In the genomic region with DNA sequence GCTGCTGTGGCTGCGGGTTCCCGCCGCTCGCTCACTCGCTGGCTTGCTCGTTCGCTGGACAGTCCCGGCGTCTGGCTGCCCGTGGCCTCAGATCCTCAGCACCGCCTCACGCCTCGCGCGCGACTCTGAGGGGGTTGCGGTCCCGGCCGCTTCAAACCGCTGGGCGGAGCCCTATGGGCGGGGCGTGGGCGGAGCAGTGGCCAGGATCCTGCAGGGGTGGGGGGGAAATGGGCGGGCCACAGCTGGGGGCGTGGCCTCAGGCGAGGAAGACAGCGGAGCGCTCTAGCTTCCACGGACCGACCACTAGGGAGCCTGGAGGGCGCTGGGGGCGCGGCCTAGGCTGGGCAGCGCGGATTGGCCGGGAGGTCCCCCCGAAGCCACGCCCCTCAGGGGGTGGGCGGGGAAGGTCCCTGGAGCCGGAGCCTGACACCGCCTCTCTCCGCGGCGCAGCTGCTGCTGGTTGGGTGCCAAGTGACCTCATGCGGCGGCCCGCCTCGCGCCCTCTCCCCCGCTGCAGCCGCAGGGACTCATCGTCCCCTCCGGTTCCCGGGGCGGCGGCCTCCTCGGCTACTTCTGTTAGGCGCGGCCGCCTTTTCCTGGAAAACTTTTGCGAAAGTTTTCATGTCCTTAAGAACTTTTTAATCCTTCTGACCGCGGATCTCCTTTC, we compare ENCODE assay signal across 8 mouse cellular contexts. TPM values are rescaled to one million over a fixed set of nuclear protein-coding genes. Genes with fewer than 3 reads are reported as not detected.
DNase-seq lines count a peak whose midpoint lies in the region; ATAC-seq and TF ChIP-seq lines count a peak whose summit lies in the region.

A gene (minus strand): TSS at position 175 of the 667 bp plus-strand sequence.

- peak; percentile 23; the same call in 1 of the 2 replicates for TF ChIP-seq CTCF in kidney, adult 2 months (conservative IDR thresholded peaks at IDR 0.05; ENCODE audit: insufficient read depth, insufficient read length, low read depth, low read length)
- no peak for TF ChIP-seq CTCF in spleen, adult 2 months (IDR thresholded peaks at IDR 0.05; ENCODE audit: extremely low read depth, insufficient read depth, insufficient read length, insufficient replicate concordance)

- peak within 1 kb of the TSS; percentile 73 for H3K4me2 ChIP-seq in embryonic facial prominence, embryonic 13.5 days
- H3K4me2 ChIP-seq in limb, embryonic 12.5 days: peak within 1 kb of the TSS; percentile 64
- peak within 1 kb of the TSS; percentile 76 for H3K4me2 ChIP-seq in midbrain, embryonic 15.5 days

- H3K4me1 ChIP-seq in embryonic facial prominence, embryonic 13.5 days: peaks cover 38% of the 10 kb centered on the region
- H3K4me1 ChIP-seq in kidney, adult 2 months (ENCODE audit: control insufficient read depth, insufficient read depth, low read length): peaks cover 33% of the 10 kb centered on the region
- H3K4me1 ChIP-seq in limb, embryonic 12.5 days (replicated peaks): peaks cover 35% of the 10 kb centered on the region
- H3K4me1 ChIP-seq in midbrain, embryonic 15.5 days: peaks cover 34% of the 10 kb centered on the region
- H3K4me1 ChIP-seq in spleen, adult 2 months (ENCODE audit: control insufficient read depth, insufficient read depth, insufficient read length): peaks cover 22% of the 10 kb centered on the region; the same call in 1 of the 2 replicates

- H3K9me3 ChIP-seq in embryonic facial prominence, embryonic 13.5 days: no peaks in the 10 kb centered on the region
- no peaks in the 10 kb centered on the region for H3K9me3 ChIP-seq in limb, embryonic 12.5 days
- H3K9me3 ChIP-seq in midbrain, embryonic 15.5 days: no peaks in the 10 kb centered on the region

- under 1% methylated on average over 55 of the region's 64 CpGs for whole genome bisulfite sequencing in embryonic facial prominence, embryonic 13.5 days
- WGBS in kidney, adult 2 months: under 1% methylated on average over 64 of the region's 64 CpGs
- WGBS in limb, embryonic 12.5 days: under 1% methylated on average over 64 of the region's 64 CpGs
- under 1% methylated on average over 52 of the region's 64 CpGs for WGBS in midbrain, embryonic 15.5 days
- WGBS in spleen, adult 2 months: under 1% methylated on average over 59 of the region's 64 CpGs

- peak; percentile 99 for ATAC-seq in embryonic facial prominence, embryonic 13.5 days (ENCODE audit: insufficient number of reproducible peaks, insufficient read depth, low FRiP score, low TSS enrichment, low read depth)
- peak; percentile 98 for ATAC-seq in limb, embryonic 12.5 days (ENCODE audit: insufficient number of reproducible peaks, insufficient read depth, low FRiP score, low TSS enrichment, low read depth)
- peak; percentile 99 for ATAC-seq in midbrain, embryonic 15.5 days (replicated peaks)

- peak; percentile 98 for TF ChIP-seq POLR2A in kidney, adult 2 months (IDR thresholded peaks at IDR 0.05; ENCODE audit: low read depth, low read length)
- peak; percentile 97 for TF ChIP-seq POLR2A in spleen, adult 2 months (IDR thresholded peaks at IDR 0.05; ENCODE audit: low read depth, low read length)

- H3K27ac ChIP-seq in embryonic facial prominence, embryonic 13.5 days: peak within 1 kb of the TSS; percentile 97
- peak within 1 kb of the TSS; percentile 83 for H3K27ac ChIP-seq in kidney, adult 2 months (ENCODE audit: insufficient read depth, low read depth, low read length)
- H3K27ac ChIP-seq in limb, embryonic 12.5 days: peak within 1 kb of the TSS; percentile 96
- peak within 1 kb of the TSS; percentile 91 for H3K27ac ChIP-seq in midbrain, embryonic 15.5 days
- peak within 1 kb of the TSS; percentile 85 for H3K27ac ChIP-seq in spleen, adult 2 months (ENCODE audit: insufficient read depth, low read length)

- peak within 1 kb of the TSS; percentile 86 for H3K4me3 ChIP-seq in embryonic facial prominence, embryonic 13.5 days
- peak within 1 kb of the TSS; percentile 79 for H3K4me3 ChIP-seq in kidney, adult 2 months (ENCODE audit: insufficient read depth, low read depth, low read length)
- peak within 1 kb of the TSS; percentile 91 for H3K4me3 ChIP-seq in limb, embryonic 12.5 days (replicated peaks)
- peak within 1 kb of the TSS; percentile 85 for H3K4me3 ChIP-seq in midbrain, embryonic 15.5 days
- peak within 1 kb of the TSS; percentile 82 for H3K4me3 ChIP-seq in spleen, adult 2 months (ENCODE audit: extremely low read depth, insufficient read depth, insufficient read length)

- peaks cover 16% of the 10 kb centered on the region for H3K27me3 ChIP-seq in embryonic facial prominence, embryonic 13.5 days
- H3K27me3 ChIP-seq in kidney, adult 2 months (replicated peaks; ENCODE audit: control insufficient read depth, insufficient read depth, low read length): no peaks in the 10 kb centered on the region
- peaks cover 16% of the 10 kb centered on the region; the same call in 1 of the 2 replicates for H3K27me3 ChIP-seq in limb, embryonic 12.5 days
- peaks cover 4% of the 10 kb centered on the region; the same call in 1 of the 2 replicates for H3K27me3 ChIP-seq in midbrain, embryonic 15.5 days (replicated peaks)
- H3K27me3 ChIP-seq in spleen, adult 2 months (ENCODE audit: control insufficient read depth, insufficient read depth, low read length): no peaks in the 10 kb centered on the region

- peak within 1 kb of the TSS; percentile 96 for H3K9ac ChIP-seq in embryonic facial prominence, embryonic 13.5 days
- peak within 1 kb of the TSS; percentile 96 for H3K9ac ChIP-seq in limb, embryonic 12.5 days (replicated peaks)
- peak within 1 kb of the TSS; percentile 85 for H3K9ac ChIP-seq in midbrain, embryonic 15.5 days

- DNase-seq in 3134 (ENCODE audit: extremely low read depth, insufficient read length, low spot score): peak; percentile 98
- peak; percentile 100 for DNase-seq in adrenal gland, postnatal 36 days
- DNase-seq in heart, adult 18-20 months: peak; percentile 99 to 100
- peak; percentile 100 for DNase-seq in kidney, adult 2 months
- peak; percentile 97 to 100 for DNase-seq in spleen, adult 2 months (ENCODE audit: low read depth in 1 of 2, low spot score in 2 of 2)

- no peaks in the 10 kb centered on the region for H3K36me3 ChIP-seq in embryonic facial prominence, embryonic 13.5 days
- H3K36me3 ChIP-seq in kidney, adult 2 months (ENCODE audit: control insufficient read depth, insufficient read depth, low read length): no peaks in the 10 kb centered on the region
- H3K36me3 ChIP-seq in limb, embryonic 12.5 days: peaks cover 5% of the 10 kb centered on the region
- H3K36me3 ChIP-seq in midbrain, embryonic 15.5 days (replicated peaks): no peaks in the 10 kb centered on the region
- H3K36me3 ChIP-seq in spleen, adult 2 months (ENCODE audit: control insufficient read depth, insufficient read depth, low read length): no peaks in the 10 kb centered on the region

RNA-seq across cellular contexts. Expression of the gene that starts here (rescaled TPM):
- 100 to 1,000 TPM in 1 of 2 experiments, 10 to 100 TPM in 1; 73.1 to 114 TPM for total RNA-seq in adrenal gland, postnatal 36 days (2021)
- 121 TPM in 2 replicates for polyA plus RNA-seq in embryonic facial prominence, embryonic 13.5 days (2015; fragmentation: Nextera tagmentation; extraction: Ambion mirVana)
- 100 to 1,000 TPM; 253 to 258 TPM for total RNA-seq in heart, adult 18-20 months (2021)
- 86.6 and 91.1 TPM in 2 replicates for polyA plus RNA-seq in kidney, adult 2 months (2012; rRNA removed)
- polyA plus RNA-seq in limb, embryonic 12.5 days (2016; fragmentation: Nextera tagmentation; extraction: Ambion mirVana): 191 and 199 TPM in 2 replicates
- 63.8 and 69.5 TPM in 2 replicates for polyA plus RNA-seq in midbrain, embryonic 15.5 days (2015; fragmentation: Nextera tagmentation; extraction: Ambion mirVana)
- polyA plus RNA-seq in spleen, adult 2 months (2012; rRNA removed): 34.7 and 40.8 TPM in 2 replicates

Comparison
In these comparisons a context has a peak if more than half of its experiments do, and no peak if none do; other contexts are left out.
1. Peak in every context shown above with its lines: DNase-seq, ATAC-seq, H3K4me3 ChIP-seq and H3K27ac ChIP-seq.